Mouse (Mus musculus): ENCODE data around the gene Bdkrb2.

- TF ChIP-seq POLR2A (IDR thresholded peaks at IDR 0.05; ENCODE audit: insufficient read depth, low read depth, low read length) = no peak
- no peak for TF ChIP-seq CTCF (IDR thresholded peaks at IDR 0.05)
- TF ChIP-seq EP300 (IDR thresholded peaks at IDR 0.05; ENCODE audit: insufficient read depth, low read depth, low read length) = no peak
Observed at GRCm38 (mm10) chr12:105548001-105548400, 15.0 kb upstream of the Bdkrb2 start.

All from heart, adult 2 months (tissue).